Mouse (Mus musculus) kidney, postnatal 25 days (tissue): Measurements from ENCODE around the gene Man2a1.

Experiments used
- DNase-seq, 2 experiments: peaks; one replicate each; pipeline ENCODE4 v3.0.0; 2021; ENCODE audit warnings: mixed read lengths in 2 of 2

Man2a1 gene

DNA sequence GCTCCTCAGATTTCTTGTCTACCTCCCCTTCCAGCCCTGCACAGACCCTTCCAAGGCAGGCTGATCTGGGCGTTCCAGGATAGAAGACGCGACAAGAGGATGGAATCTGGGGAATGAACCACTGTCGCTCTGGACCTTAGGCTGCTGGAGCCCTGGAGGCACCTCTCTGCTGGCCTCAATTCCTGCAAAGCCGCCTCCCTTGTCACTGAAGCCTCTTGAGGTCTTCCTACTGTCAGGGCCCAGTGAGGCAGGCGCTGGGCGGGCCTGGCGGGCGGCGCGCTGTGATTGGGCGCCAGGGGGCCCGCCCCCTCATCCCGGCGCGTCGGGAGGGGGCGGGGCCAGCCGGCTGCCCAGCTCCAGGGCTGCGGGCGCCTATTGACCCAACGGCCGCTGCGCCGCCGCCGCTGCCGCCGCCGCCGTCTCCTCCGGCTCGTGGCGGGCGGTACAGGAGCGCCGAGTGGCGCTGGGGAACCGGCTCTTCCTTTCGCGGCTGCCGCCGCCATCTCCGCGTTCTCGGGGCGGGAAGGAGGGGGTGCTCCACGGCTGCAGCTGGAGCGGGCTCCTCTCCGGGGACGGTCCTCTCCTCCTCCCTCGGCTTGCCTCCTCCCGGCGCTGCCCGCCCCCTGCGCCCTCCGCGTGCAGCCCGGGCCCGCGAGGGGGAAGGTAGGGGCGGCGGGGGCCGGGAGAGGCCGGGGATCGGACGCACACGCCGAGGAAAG is at the start of gene Man2a1:
TSS of gene Man2a1 (plus strand) at position 365 of the 719 bp plus-strand sequence.
- DNase-seq: peak; percentile 89 to 95

DNA sequence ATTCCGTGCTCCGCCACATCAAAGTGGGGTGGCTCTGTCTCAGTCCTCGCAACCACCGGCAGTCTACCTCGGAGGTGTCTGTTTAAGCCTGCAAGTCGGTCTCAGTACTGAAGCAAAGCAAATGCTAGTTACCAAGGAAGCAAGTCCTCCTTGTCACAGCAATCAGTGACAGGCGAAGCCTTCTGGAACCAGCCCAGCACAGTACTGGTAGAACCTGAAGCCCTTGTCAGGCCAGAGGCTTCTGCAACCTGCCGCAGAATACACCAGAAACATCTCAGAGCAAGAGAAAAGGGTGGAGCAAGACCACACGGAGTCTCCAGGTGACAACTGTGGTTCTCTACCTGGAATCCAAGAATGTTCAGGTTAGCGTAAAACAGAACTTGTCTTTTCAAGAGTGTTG is 47.2 kb upstream of the Man2a1 start:
- DNase-seq: no peak

DNA sequence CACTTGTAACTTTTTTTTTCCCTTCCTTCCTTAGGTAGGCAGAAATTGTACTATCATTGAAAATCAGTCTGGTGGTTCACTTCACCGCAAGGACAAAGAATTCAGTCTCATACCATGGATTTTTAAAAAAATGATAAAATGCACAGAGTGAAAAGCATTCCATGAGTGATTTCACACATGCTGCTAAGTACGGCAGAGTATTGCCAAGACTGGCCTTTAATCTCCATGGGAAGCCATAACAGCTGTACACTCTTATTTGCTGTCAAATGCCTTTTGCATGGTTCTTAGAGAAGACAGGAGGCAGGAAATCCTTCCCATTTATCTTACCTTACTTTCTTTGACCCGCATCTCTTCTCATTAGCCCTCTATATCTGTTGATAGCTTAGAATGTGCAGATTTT is 45.6 kb upstream of the Man2a1 start:
- DNase-seq: no peak

DNA sequence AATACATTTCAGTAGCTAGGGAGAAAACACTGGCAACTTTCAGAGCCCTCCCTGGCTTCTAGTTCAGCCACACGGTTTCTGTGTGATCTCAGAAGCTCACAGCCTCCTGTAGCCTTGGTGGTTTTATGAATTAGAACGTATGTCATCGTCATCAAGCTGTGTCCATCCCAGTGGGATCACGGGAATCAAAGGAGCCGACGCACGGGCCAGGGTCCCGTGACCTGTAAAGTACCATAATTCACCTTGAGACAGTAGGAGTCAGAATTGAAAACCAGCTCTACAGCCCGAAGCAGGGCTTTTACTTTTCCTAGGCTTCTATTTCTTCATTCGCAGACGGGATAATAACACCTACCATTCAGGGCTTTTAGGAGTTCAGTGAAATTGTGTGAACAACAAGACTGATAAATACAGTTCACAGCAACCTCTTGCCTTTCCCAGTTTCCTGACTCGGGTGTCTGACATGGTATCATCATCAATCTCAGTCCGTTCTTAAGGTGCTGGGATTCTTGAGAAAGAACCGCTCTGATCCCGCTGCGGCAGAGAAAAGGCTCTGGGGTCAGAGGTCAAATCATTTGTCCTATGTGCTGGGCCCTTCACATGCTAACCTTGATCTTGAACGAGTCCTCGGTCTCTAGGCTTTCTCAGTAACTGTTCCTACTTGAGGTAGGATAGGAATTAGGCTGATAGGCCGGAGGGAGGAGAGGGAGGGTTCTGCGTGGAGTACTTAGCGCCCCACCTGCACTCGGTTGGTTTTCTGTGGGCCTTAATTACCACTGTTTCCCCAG is 43.7 kb upstream of the Man2a1 start:
- no peak for DNase-seq

GRCm38 (mm10) chr17:64558994-64559540 is 41.5 kb upstream of the Man2a1 start:
- peak in 1 of 2 experiments; percentile 6 for DNase-seq

- DNase-seq: no peak
Measured at GRCm38 (mm10) chr17:64566435-64566834, 34.1 kb upstream of the Man2a1 start.

DNA sequence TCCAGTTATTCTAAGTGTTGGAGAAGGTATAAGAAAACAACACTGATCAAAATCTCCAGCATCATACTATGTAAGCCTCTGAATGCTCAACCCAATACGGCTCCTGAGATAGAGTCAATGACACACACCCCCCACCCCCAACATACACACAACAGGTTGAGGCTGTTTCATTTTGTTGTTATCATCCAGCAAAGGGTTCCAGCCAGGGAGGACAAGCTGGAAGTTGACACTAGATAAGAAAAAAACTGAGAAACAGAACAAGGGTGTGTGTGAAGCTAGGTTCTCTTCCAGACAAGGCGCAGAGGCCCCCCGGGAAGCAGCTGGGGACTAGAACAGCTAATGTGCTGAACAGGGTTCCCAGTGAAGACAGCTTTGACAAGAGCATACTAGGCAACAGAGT is 33.0 kb upstream of the Man2a1 start:
- DNase-seq: no peak

DNA sequence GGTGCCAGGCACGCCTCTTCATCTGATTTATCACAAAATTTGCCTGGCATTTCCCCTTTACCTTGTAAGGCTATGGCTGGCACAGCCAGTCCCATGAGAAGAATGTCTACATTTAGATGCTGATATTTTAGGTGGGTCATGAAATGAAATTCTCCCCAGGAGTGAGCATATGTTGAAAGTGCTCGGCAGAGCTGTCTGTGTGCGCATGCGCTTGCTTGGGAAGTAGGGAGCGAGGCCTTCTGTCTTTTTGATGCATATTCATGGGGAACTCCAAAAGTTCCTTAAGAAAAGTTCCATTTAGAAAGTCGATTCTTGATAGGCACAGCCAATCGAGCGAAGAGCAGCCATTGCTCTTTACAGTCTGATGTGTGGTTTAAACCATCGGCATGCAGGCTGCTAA is 26.6 kb upstream of the Man2a1 start:
- no peak for DNase-seq

DNA sequence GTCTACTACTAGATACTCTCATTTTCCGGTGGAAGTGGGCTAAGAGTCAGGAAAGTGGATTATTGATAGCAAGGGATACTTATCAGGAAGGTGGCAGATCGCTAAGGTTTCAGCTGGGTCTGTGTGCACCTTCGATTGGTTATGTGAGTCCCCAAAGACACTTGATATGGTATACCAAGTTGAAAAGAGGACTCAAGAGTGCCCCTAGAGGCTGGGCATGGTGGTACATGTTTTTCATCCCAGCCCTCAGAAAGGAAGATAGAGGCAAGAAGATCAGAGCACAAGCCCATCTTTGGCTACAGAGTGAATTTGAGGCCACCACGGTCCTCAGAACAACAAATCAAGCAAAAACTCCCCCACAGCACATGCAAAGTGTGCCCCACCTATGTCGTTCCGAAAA is 25.3 kb upstream of the Man2a1 start:
- DNase-seq: peak in 1 of 2 experiments; percentile 52

GRCm38 (mm10) chr17:64577485-64577884 is 23.1 kb upstream of the Man2a1 start:
- DNase-seq: no peak

DNA sequence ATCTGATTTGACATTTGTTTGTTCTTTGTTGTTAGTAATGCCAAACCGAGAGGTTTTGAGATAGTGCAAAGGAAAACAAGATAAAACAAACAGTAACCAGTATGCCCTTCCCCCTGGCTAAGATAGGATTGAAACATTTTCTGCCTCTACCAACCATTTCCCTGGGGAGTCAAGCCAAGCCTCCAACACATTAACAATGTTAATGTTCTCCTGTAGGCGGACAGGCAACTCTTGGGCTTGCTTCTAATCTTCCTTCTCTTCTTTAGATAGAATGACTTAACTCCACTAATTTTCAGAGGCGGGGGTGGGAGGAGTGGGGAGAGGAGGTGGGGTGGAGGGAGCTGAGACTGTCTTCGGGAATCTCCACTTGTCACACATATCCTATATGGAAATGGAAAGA is 22.2 kb upstream of the Man2a1 start:
- DNase-seq: no peak

GRCm38 (mm10) chr17:64579696-64580095 is 20.8 kb upstream of the Man2a1 start:
- DNase-seq: peak; percentile 34 to 51

GRCm38 (mm10) chr17:64581133-64581532 is 19.4 kb upstream of the Man2a1 start:
- no peak for DNase-seq

DNA sequence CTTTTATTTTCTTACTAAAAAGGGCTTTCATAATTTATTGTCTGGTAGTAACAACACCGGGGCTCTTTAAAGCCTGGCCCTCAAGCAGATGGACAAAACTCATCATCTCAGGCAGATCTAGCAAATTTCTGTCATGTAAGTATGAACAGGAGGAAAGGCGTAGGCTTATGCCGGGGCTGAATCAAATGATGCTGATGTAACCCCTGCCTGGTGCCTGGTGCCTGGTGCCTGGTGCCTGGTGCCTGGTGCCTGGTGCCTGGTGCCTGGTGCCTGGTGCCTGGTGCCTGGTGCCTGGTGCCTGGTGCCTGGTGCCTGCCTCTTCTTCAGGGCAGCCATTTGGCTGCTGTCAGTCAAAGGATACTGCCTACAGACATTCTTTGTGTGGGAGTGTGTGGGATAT is 18.6 kb upstream of the Man2a1 start:
- DNase-seq: no peak

DNA sequence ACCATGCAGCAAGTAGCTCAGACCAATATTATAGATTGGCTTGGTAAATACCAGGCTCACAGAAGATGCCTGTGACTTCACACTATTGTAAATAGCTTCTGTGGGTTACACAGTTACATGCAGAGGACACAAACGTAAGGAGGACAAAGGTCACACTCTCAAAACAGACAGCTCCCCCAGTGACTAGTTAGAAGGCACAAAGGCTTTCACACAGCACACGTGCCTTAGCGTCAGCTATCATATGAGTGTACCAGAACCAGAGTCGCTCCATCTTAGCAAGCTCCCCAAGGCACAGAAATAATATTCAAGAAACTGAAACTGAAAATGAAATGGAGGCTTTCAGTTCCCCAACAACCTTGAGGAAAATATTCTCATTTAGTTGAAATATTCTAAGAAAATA is 10.1 kb upstream of the Man2a1 start:
- no peak for DNase-seq

DNA sequence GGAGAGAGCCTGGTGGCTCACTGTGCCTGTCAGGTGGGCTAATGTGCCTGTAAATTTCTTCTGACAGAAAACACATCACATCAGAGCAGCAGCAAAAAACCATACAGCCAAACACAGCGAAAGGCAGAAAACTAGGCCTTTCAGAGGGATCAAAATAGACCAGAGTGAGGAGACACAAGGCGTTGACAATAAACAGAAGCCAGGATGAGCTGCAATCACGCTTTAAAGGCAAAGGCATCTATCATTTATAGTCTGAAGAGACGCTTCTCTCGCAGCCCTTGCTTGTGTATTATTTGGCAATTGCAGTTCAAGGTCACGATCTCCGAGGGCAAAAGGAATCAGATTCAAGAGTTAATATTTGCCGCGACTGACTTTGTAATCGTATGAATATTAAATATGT is 9.2 kb upstream of the Man2a1 start:
- no peak for DNase-seq

GRCm38 (mm10) chr17:64592355-64592754 is 8.2 kb upstream of the Man2a1 start:
- DNase-seq: no peak

- no peak for DNase-seq
Measured at GRCm38 (mm10) chr17:64592788-64593187, 7.7 kb upstream of the Man2a1 start.

DNA sequence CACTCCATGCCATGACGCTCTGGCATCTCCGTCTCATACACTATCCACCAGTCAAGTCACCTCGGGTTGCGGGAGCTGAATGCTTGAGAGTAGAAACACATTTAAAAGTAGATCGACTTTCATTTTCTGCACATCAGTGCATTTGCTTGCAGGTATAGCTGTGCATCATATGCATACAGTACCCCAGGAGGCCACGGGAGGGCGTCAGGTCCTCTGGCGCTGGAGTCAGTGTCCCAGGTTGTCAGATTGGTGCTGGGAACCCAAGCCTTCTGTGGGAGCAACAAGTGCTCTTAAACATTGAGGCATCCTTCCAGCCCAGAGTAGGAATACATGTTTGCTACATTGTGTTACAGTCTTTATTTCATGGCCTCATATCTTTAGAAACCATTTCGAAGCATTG is 2.8 kb upstream of the Man2a1 start:
- DNase-seq: no peak

GRCm38 (mm10) chr17:64599916-64600315 is 620 bp upstream of the Man2a1 start:
- DNase-seq: peak; percentile 37 to 44

DNA sequence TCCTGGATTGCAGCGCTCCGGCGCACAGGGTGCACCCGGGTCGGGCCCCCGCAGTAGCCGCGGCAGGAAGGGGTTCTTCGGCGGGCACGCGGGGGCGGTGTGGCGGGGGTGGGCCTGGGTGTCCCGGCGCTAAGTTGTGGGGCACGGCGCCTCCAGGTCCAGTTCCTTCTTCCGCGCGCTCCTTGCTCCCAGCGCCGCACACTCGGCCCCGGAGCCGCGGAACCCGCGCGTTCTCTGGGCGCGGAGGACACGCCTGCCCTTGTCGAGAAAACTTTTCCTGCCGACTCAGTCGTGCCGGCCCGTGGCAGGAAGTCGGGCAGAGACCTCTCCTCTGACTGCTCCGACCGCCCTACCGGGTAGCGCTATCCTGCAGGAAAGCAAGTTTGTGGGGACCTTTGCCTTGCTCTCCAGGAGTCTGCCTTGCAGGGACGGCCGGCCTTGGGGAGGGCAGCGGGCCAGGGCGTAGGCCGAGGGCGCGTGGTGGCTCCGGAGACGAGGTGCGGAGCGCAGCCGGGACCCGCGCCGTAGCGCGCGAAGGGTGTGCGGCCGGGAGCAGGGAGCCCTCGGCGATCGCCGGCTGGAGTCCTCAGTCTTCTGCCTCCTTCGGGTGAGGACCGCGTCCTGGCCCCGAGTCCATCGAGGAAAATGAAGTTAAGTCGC is 685 bp downstream of the Man2a1 start:
- peak; percentile 61 to 82 for DNase-seq

DNA sequence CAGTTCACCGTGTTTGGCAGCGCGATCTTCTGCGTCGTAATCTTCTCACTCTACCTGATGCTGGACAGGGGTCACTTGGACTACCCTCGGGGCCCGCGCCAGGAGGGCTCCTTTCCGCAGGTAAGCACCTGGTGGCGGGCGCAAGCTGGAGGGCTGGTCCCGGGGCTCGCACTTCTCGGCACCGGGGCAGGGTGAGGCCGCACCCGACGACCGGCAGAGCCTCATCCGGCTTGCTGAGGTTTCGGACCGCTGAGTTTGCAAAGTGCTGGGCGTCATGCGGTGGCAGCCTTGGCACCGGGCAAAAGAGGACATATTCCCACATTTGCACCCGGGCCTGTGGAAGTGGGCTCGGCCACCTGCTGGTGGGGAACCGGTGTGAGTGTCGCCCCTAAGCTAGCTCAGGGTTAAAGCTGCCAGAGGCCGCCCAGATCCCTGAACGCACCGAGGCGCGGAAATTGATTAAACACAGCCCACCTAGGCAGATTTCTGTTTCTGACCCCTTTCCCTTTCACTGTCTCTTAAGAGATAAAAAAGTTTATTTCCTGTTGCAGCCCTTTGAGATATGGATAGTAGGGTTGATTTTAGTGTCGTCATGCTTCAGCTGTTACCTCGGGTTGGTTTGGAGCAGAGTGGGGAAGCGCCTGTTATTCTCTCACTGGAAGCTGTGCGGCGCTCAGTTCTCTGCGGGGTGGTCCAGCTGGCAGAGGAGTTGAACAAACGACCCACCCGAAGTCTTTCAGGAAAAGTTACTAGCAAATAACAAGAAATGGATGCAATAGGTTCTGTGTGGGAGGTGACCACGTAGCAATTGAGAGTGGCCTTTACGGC is 1.4 kb downstream of the Man2a1 start:
- DNase-seq: peak; percentile 62 to 85

DNA sequence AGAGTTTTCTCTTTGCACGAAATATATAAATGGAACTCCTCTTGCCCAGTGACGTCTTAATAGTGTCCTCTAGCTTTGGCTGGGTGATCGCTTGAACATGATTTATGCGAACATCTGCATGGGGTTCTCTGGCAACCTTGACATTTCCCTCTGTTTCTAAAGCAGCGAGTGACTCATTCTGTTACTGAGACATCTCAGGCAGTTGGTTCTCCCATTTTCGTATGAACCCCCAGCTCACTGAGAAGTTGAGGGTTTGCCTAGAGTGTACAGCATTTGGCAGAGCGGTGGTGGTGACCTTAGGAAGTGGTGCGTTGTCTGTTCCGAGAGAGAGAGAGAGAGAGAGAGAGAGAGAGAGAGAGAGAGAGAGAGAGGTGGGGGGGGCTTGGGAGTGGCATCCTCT is 2.6 kb downstream of the Man2a1 start:
- no peak for DNase-seq
